Mouse (Mus musculus) lung, postnatal 0 days (tissue): ENCODE results near the gene Ccdc155.

Experiments used
- CTCF ChIP-seq: IDR thresholded peaks from 2 replicates; pipeline ENCODE4 v1.5.1; 2016; ENCODE audit warnings: antibody characterized with exemption, mild to moderate bottlenecking
- EP300 ChIP-seq: IDR thresholded peaks from 2 replicates; pipeline ENCODE4 v1.6.1; 2016; ENCODE audit warnings: antibody characterized with exemption, mild to moderate bottlenecking, control low read depth

DNA sequence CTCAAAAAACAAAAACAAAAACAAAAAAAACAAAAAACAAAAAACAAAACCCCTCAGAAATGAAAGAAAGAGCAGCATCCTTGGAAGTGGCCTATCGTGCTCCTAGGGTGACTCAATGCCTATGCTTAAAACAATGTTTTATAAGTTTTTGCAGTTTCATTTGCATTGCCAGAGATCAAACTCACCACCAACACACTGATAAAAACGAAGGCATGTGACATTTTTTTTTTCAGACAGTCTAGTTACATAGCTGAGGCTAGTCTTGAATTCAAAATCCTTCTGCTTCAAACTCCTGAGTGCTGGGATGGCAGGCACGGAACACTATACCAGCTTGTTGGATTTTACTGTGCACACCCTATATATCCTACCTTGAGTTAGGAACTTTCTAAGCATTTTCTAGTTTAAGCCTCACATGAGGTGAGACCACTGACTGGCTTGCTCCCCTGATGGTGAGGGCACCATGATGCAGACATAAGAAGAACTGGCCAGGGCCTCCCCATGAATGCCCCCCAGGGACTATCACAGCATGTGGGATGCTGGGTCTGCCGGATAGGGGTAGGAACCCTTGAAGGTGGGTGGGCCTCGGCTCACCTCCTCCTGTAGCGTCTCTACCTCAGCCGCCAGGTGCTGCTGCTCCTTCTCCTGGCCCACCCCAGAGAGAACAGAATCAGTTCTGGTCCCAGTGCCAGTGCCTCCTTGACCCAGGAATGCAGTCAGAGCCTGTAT, 11.9 kb downstream of the Ccdc155 start:
- TF ChIP-seq CTCF: no peak
- no peak for TF ChIP-seq EP300
